Mouse (Mus musculus): ENCODE measurements at regions not wholly inside any gene's neighbourhood (a gene's known extent, or its start where the extent isn't known, plus 50 kb on each side); places are given as distances from the start of the nearest gene placed in this dataset.

DNA sequence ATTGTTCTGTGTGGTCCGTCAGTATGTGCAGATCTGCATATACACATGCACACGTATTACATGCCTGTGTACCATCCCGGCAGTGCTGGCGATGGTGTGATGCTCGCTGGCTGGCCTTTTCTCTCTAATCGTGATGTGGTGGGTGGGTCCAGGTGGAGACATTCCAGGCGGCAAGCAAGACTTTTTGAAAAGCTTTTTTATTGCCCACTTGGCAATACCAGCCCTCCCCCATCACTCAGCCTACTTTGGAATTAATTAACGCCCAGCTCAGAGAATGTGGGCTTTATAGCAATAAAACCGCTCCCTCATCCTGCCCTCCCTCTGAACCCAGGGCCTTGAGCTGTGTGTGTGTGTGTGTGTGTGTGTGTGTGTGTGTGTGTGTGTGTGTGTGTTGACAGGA lies 491.7 kb upstream of the Tbx3 start:
- Histone ChIP-seq H3K4me2 (ENCODE audit: low read depth) (no peak overlapping the region), H3K9me3 (ENCODE audit: low read length) (no peaks in the 10 kb centered on the region), H3K4me3 (ENCODE audit: low read depth, low read length) (no peak overlapping the region), H3K27me3 (ENCODE audit: insufficient read depth, low read length) (no peaks in the 10 kb centered on the region), H3K9ac (no peak overlapping the region), H3K36me3 (ENCODE audit: insufficient read depth) (no peaks in the 10 kb centered on the region), H3K4me1 (ENCODE audit: insufficient read depth) (no peaks in the 10 kb centered on the region), H3K27ac (ENCODE audit: low read depth, low read length) (no peak overlapping the region)
- TF ChIP-seq CTCF (IDR thresholded peaks at IDR 0.05; ENCODE audit: low read depth): no peak
- ATAC-seq (no peak), DNase-seq (no peak)
- WGBS: 31% methylated on average over 9 of the region's 9 CpGs

GRCm38 (mm10) chr5:119183545-119184047 lies 486.9 kb upstream of the Tbx3 start:
- no peak overlapping the region for H3K27ac ChIP-seq (ENCODE audit: low read depth, low read length)
- 68% methylated on average over 5 of the region's 5 CpGs for WGBS
- no peak for ATAC-seq
- H3K4me2 ChIP-seq (ENCODE audit: low read depth): no peak overlapping the region
- H3K36me3 ChIP-seq (ENCODE audit: insufficient read depth): no peaks in the 10 kb centered on the region
- H3K9me3 ChIP-seq (ENCODE audit: low read length): no peaks in the 10 kb centered on the region
- no peak overlapping the region for H3K4me3 ChIP-seq (ENCODE audit: low read depth, low read length)
- H3K27me3 ChIP-seq (ENCODE audit: insufficient read depth, low read length): no peaks in the 10 kb centered on the region
- no peaks in the 10 kb centered on the region for H3K4me1 ChIP-seq (ENCODE audit: insufficient read depth)
- no peak for TF ChIP-seq CTCF (IDR thresholded peaks at IDR 0.05; ENCODE audit: low read depth)
- H3K9ac ChIP-seq: no peak overlapping the region
- DNase-seq: no peak

- H3K9ac ChIP-seq: no peak overlapping the region
- H3K4me3 ChIP-seq (ENCODE audit: low read depth, low read length): no peak overlapping the region
- WGBS: 62% methylated on average over 3 of the region's 3 CpGs
- no peaks in the 10 kb centered on the region for H3K27me3 ChIP-seq (ENCODE audit: insufficient read depth, low read length)
- no peaks in the 10 kb centered on the region for H3K9me3 ChIP-seq (ENCODE audit: low read length)
- H3K27ac ChIP-seq (ENCODE audit: low read depth, low read length): no peak overlapping the region
- no peaks in the 10 kb centered on the region for H3K4me1 ChIP-seq (ENCODE audit: insufficient read depth)
- TF ChIP-seq CTCF (IDR thresholded peaks at IDR 0.05; ENCODE audit: low read depth): no peak
- ATAC-seq (no peak), DNase-seq (no peak)
- no peak overlapping the region for H3K4me2 ChIP-seq (ENCODE audit: low read depth)
- H3K36me3 ChIP-seq (ENCODE audit: insufficient read depth): no peaks in the 10 kb centered on the region
Observed at GRCm38 (mm10) chr5:119186611-119187010, 483.9 kb upstream of the Tbx3 start.

DNA sequence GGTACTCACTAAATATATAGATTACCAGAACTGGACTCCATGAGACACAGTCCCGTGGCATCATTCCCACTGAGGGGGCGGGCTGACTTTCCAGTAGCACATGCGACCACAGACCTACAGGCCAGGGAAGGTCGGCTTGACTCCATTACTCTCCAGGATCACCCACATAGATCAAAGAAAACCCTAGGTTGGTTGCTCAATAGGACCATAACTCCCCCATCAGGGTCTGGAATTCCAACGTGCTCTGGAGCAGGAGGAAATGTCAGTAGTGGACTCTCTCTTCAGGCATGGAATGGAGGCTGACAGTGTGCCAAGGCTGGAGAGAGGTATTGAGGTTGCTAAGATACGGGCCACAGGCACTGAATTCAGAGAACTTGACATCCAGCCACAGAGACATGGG lies 482.0 kb upstream of the Tbx3 start:
- Histone ChIP-seq H3K36me3 (ENCODE audit: insufficient read depth) (no peaks in the 10 kb centered on the region), H3K4me2 (ENCODE audit: low read depth) (no peak overlapping the region), H3K9me3 (ENCODE audit: low read length) (no peaks in the 10 kb centered on the region), H3K4me1 (ENCODE audit: insufficient read depth) (no peaks in the 10 kb centered on the region), H3K27ac (ENCODE audit: low read depth, low read length) (no peak overlapping the region), H3K27me3 (ENCODE audit: insufficient read depth, low read length) (no peaks in the 10 kb centered on the region), H3K9ac (no peak overlapping the region), H3K4me3 (ENCODE audit: low read depth, low read length) (no peak overlapping the region)
- ATAC-seq (no peak), DNase-seq (no peak)
- TF ChIP-seq CTCF (IDR thresholded peaks at IDR 0.05; ENCODE audit: low read depth): no peak
- 53% methylated on average over 6 of the region's 6 CpGs for WGBS

DNA sequence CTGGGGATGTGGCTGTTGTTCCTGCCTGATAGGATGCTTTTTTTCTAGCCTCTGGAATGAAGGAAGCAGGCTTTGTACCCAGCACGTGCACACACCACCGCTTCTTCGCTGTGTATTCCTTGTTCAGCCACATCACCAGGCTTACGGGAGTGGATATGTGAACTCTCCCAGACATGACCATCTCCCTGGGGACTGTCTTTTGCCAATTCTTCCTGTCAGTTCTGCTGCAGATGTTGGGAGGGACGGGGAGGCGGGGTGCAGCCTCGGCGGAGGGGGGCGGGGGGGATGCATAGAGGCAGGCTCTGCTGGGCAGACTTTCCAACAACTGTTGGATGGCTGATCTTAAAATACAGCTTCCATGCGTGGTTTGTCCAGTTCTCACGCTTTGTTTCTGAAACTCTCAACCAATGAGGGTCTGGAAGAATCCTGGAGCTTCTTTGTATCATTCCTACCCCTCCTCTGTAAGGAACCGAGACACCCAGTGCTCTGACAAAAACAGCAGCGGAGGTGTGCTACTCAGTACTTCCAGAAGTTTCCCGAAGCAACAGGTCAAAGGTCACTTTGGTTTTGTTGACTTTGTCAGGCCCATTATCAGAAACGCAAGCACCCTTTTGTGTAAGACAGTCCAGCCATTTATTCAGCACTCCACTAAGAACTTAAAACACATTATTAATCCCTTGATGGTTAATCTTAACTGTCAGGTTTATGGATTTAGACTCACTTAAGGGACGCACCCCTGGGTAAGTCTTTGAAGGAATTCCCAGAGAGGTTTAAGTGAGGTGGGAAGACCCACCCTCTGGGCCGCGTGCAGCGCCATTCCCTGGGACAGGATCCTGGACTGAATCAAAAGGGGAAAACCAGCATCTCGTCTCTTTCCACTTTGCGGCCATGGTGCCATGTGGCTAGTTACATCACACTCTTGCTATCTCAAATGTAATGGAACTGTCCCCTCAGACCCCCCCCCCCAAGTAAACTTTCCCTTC lies 476.5 kb upstream of the Tbx3 start:
- no peak overlapping the region for H3K4me3 ChIP-seq (ENCODE audit: low read depth, low read length)
- H3K4me2 ChIP-seq (ENCODE audit: low read depth): no peak overlapping the region
- WGBS: 66% methylated on average over 21 of the region's 21 CpGs
- H3K27me3 ChIP-seq (ENCODE audit: insufficient read depth, low read length): no peaks in the 10 kb centered on the region
- no peak for ATAC-seq
- no peak for DNase-seq
- no peak overlapping the region for H3K9ac ChIP-seq
- H3K9me3 ChIP-seq (ENCODE audit: low read length): no peaks in the 10 kb centered on the region
- no peaks in the 10 kb centered on the region for H3K4me1 ChIP-seq (ENCODE audit: insufficient read depth)
- TF ChIP-seq CTCF (IDR thresholded peaks at IDR 0.05; ENCODE audit: low read depth): no peak
- no peak overlapping the region for H3K27ac ChIP-seq (ENCODE audit: low read depth, low read length)
- H3K36me3 ChIP-seq (ENCODE audit: insufficient read depth): no peaks in the 10 kb centered on the region

- Histone ChIP-seq H3K27me3 (ENCODE audit: insufficient read depth, low read length) (no peaks in the 10 kb centered on the region), H3K4me2 (ENCODE audit: low read depth) (no peak overlapping the region), H3K9ac (no peak overlapping the region), H3K4me3 (ENCODE audit: low read depth, low read length) (no peak overlapping the region), H3K27ac (ENCODE audit: low read depth, low read length) (no peak overlapping the region), H3K36me3 (ENCODE audit: insufficient read depth) (no peaks in the 10 kb centered on the region), H3K9me3 (ENCODE audit: low read length) (no peaks in the 10 kb centered on the region), H3K4me1 (ENCODE audit: insufficient read depth) (no peaks in the 10 kb centered on the region)
- 56% methylated on average over 9 of the region's 9 CpGs for WGBS
- ATAC-seq: no peak
- no peak for DNase-seq
- no peak for TF ChIP-seq CTCF (IDR thresholded peaks at IDR 0.05; ENCODE audit: low read depth)
Observed at GRCm38 (mm10) chr5:119199906-119200305, 470.6 kb upstream of the Tbx3 start.

GRCm38 (mm10) chr5:119201251-119201650 lies 469.2 kb upstream of the Tbx3 start:
- WGBS: 73% methylated on average over 8 of the region's 8 CpGs
- no peaks in the 10 kb centered on the region for H3K9me3 ChIP-seq (ENCODE audit: low read length)
- H3K36me3 ChIP-seq (ENCODE audit: insufficient read depth): no peaks in the 10 kb centered on the region
- H3K4me1 ChIP-seq (ENCODE audit: insufficient read depth): no peaks in the 10 kb centered on the region
- no peak for DNase-seq
- no peak for ATAC-seq
- H3K4me3 ChIP-seq (ENCODE audit: low read depth, low read length): no peak overlapping the region
- H3K9ac ChIP-seq: no peak overlapping the region
- no peak overlapping the region for H3K4me2 ChIP-seq (ENCODE audit: low read depth)
- no peak overlapping the region for H3K27ac ChIP-seq (ENCODE audit: low read depth, low read length)
- H3K27me3 ChIP-seq (ENCODE audit: insufficient read depth, low read length): no peaks in the 10 kb centered on the region
- no peak for TF ChIP-seq CTCF (IDR thresholded peaks at IDR 0.05; ENCODE audit: low read depth)
